Mouse (Mus musculus): ENCODE data around the gene Hs1bp3. TPM values are rescaled to one million over a fixed set of nuclear protein-coding genes. Genes with fewer than 3 reads are reported as not detected.

Hs1bp3 gene
- polyA plus RNA-seq, 1 experiment: 15.4 TPM

DNA sequence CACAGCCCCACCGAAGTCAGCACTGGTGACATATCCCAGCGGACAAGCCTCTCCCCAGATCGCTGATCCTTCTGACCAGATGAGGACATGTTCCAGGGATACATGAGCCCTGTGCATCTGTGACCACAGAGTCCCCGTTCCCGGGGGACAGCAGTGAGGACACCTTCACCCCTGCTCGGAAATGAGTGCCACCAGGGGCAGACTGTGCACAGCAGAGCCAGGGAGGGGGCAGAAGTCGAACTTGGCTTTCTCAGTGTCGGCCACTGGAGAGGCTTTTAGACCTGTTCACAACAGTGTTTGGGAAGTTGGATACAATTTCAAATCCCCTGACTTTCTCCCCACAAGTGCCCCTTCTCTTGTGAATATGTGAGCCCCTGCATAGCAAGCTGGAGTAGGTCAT, 23.7 kb upstream of the Hs1bp3 start:
- H3K27ac ChIP-seq (ENCODE audit: insufficient read depth, low read length): no peak overlapping the region
- no peak overlapping the region for H3K4me3 ChIP-seq (ENCODE audit: insufficient read depth, low read length)
- no peak for TF ChIP-seq CTCF (IDR thresholded peaks at IDR 0.05; ENCODE audit: extremely low read depth, insufficient read depth, low read length)
- TF ChIP-seq POLR2A (IDR thresholded peaks at IDR 0.05; ENCODE audit: extremely low read depth, insufficient read depth, low read length): no peak

DNA sequence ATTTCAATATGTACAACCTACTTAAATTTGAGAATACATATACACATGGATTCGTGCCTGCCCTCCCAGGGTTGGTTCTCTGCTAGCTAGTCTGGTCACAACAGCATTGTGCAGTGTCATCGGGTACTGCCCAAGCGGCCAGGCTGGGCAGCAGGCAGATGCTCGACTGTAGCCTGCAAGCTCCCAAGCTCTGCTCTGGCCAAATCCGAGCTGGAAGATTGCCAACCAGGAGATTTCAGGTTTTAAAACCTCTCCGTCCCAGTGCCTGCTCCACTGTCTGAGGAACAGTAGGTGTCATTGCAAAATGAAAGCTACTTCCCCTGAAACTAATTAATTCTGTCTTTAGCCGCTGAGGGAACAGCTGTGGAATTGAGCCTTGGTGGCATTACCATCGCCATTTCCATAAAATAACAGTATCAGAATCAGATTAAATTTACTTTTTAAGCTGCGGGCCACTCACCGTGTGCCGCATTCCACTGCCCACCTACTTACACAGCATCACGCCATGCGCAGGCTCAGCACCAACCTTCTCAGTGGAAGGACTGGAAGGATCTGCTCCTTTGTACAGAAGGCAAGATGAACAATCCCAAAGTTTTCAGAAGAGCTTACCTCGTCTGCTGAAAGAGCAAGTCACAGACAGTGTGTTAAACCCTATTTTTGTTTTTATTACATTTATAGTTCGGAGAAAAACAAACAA, 21.9 kb upstream of the Hs1bp3 start:
- no peak overlapping the region for H3K4me3 ChIP-seq (ENCODE audit: insufficient read depth, low read length)
- no peaks in the 10 kb centered on the region for H3K4me1 ChIP-seq (ENCODE audit: control insufficient read depth, insufficient read depth, low read length)
- no peak overlapping the region for H3K27ac ChIP-seq (ENCODE audit: insufficient read depth, low read length)
- TF ChIP-seq CTCF (IDR thresholded peaks at IDR 0.05; ENCODE audit: extremely low read depth, insufficient read depth, low read length) (no peak), POLR2A (IDR thresholded peaks at IDR 0.05; ENCODE audit: extremely low read depth, insufficient read depth, low read length) (no peak)

More for the DNA sequence above, 23.7 kb upstream of the Hs1bp3 start:
- no peaks in the 10 kb centered on the region for H3K4me1 ChIP-seq (ENCODE audit: control insufficient read depth, insufficient read depth, low read length)

DNA sequence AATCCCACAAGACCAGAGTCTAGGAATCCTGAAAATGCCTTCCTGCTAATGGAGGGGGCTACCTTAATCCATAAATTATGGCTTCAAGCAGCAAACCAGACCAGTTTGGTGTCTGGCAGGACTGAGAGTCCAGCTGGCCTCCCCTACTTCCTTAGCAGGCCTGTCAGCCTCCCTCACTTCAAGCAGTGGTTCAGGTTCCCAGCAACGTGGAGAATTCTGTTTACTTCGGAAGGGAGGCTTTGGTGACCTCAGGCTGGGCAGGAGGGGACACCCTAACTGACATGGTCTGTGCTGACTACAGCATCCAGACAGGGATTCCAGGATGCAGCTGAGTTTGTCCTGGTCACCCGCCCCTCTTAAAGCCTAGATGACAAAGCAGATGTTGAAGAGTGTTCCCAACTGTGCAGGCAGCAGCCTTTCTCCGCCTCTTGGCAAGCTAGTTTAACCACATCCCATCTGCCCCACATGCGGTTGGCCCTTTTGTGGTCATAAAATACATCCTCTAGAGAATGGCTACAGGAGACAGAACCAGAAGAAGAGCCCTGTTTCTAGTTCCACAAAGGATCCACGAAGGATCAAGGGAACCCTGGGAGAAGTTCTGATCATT, 17.8 kb upstream of the Hs1bp3 start:
- H3K4me1 ChIP-seq (ENCODE audit: control insufficient read depth, insufficient read depth, low read length): no peaks in the 10 kb centered on the region
- H3K27ac ChIP-seq (ENCODE audit: insufficient read depth, low read length): no peak overlapping the region
- no peak overlapping the region for H3K4me3 ChIP-seq (ENCODE audit: insufficient read depth, low read length)
- no peak for TF ChIP-seq CTCF (IDR thresholded peaks at IDR 0.05; ENCODE audit: extremely low read depth, insufficient read depth, low read length)
- no peak for TF ChIP-seq POLR2A (IDR thresholded peaks at IDR 0.05; ENCODE audit: extremely low read depth, insufficient read depth, low read length)

DNA sequence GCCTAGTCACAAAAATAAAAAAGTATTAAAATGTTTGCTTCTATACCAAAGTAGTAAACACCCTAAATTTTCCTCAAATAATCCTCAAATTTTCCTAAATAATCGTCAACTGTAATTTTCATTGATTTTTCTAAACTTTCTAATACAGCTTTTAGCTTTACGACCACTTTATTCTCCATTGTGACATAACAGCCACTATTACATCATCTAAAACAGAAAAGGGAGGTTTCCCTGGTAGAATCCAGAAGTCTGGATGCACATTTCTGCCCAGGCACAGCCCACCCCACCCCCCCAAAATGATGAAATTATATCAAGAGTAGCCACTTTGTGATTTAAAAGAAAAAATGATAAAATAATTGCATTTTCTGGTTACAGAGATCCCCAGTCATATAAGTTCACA, 17.1 kb upstream of the Hs1bp3 start:
- TF ChIP-seq POLR2A (IDR thresholded peaks at IDR 0.05; ENCODE audit: extremely low read depth, insufficient read depth, low read length): no peak
- no peak for TF ChIP-seq CTCF (IDR thresholded peaks at IDR 0.05; ENCODE audit: extremely low read depth, insufficient read depth, low read length)
- Histone ChIP-seq H3K4me1 (ENCODE audit: control insufficient read depth, insufficient read depth, low read length) (no peaks in the 10 kb centered on the region), H3K4me3 (ENCODE audit: insufficient read depth, low read length) (no peak overlapping the region), H3K27ac (ENCODE audit: insufficient read depth, low read length) (no peak overlapping the region)

DNA sequence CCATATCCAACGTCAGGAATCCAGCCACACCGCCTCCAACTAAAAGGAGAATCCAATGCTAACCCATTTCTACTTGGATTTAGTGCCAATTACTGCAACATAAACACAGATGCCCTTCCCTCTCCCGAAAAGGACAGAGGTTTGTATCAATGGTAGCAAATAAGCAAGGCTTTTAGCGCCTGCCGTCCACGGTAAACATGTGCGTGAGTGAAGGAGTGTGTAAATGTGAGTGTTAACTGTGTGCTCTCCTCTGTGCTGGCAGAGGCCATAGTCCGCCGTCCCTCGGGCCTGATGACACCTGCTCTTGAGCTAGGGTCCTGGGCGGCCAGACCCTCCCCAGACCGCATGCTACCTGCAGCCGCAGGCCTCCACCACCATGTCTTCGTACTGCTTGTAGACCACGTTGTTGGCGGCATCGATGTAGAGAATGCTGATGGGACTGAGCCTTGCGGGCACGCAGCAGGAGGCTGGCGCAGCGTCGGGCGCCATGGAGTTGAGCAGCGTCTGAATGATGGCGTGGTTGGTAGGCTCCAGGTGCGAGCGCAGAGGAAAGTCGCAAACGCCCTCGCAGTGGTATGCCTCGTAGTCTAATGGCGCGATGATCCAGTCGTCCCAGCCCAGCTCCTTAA, 15.5 kb upstream of the Hs1bp3 start:
- Histone ChIP-seq H3K27ac (ENCODE audit: insufficient read depth, low read length) (no peak overlapping the region), H3K4me1 (ENCODE audit: control insufficient read depth, insufficient read depth, low read length) (no peaks in the 10 kb centered on the region), H3K4me3 (ENCODE audit: insufficient read depth, low read length) (0 out of 2 replicates have a peak overlapping the region, but pooled peaks have one; percentile 16)
- TF ChIP-seq POLR2A (IDR thresholded peaks at IDR 0.05; ENCODE audit: extremely low read depth, insufficient read depth, low read length) (no peak), CTCF (IDR thresholded peaks at IDR 0.05; ENCODE audit: extremely low read depth, insufficient read depth, low read length) (no peak)

DNA sequence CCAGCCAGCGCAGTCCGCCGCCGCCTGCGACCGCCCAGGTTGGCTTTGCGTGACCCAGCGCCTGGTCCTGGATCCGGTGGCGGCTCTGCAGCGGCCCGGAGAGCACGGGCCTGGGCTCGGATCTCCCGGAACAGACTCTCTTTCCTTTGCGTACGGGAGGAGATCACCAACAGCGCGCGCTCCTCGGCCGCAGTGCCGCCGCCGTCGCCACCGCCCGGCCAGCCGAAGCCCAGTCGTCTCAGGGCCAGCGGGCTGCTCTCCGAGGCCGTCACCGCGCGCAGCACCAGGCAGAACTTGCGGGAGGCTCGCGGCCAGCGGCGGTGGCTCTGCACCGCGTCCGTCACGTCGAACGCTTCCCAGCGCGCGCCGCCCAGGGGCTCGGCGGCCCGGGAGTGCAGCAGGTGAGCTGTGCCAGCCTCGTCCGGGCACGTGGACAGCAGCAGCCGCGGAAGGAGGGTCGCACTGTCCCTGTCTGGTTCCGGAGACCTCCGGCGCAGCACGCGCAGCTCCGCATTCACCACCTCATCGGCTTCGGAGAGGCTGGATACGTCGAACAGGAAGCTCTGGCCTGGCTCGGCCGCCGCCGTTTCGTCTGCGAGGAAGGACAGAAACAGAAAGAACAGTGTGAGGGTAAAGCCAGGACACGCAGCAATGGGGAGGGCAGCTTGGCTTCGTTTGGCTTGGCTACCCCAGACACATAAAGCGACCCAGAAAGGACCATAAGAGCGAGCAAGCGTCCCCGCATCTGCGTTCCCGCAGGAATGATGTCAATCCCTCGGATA, 14.7 kb upstream of the Hs1bp3 start:
- TF ChIP-seq CTCF (IDR thresholded peaks at IDR 0.05; ENCODE audit: extremely low read depth, insufficient read depth, low read length) (no peak), POLR2A (IDR thresholded peaks at IDR 0.05; ENCODE audit: extremely low read depth, insufficient read depth, low read length) (no peak)
- no peak overlapping the region for H3K4me3 ChIP-seq (ENCODE audit: insufficient read depth, low read length)

DNA sequence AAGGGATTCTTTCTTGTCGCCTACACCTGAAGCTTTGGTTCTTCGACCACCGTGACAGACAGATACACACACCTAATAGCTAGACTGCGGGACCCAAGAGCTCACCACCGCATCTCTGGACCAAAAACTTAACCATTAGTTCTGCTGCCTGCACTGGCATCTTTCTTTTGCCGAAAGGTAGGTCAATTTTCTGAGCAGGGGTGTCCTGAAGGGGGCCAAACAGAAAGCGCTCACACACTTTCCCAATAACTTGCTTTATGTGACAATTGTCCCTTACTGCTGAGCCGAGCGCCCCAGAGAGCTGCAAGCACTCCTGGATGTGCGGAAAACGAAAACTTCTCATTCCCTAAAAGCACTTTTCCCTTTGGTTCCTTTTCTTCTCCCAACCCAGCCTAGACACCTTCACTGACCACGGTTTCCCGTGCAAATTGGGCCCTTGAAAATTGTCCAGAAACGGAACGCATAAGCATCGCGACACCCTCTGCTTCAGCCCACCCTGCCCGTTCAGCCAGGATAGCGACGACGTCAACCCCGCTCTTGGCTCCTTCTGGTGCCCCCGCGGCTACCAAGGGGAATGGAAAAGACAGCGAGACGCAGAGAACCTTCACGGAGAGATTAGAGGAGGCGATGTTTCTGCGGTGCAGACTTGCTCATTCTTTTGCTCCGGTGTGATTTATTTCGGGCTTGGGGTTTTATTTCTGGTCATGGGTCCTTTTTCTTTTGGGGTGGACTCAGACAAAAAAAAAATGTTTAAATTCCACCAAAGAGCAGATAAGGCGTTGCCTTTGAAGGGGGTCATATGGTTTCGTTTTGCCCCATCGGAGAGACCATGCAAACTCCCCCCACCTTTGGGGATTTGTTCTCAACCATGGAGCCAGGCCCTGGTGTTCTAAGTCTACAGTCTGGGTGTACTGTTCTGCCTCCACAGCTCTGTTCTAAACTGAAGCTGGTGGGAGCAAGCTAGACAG, 13.8 kb upstream of the Hs1bp3 start:
- Histone ChIP-seq H3K4me3 (ENCODE audit: insufficient read depth, low read length) (no peak overlapping the region), H3K4me1 (ENCODE audit: control insufficient read depth, insufficient read depth, low read length) (no peaks in the 10 kb centered on the region), H3K27ac (ENCODE audit: insufficient read depth, low read length) (no peak overlapping the region)
- TF ChIP-seq CTCF (IDR thresholded peaks at IDR 0.05; ENCODE audit: extremely low read depth, insufficient read depth, low read length) (no peak), POLR2A (IDR thresholded peaks at IDR 0.05; ENCODE audit: extremely low read depth, insufficient read depth, low read length) (no peak)

More for the DNA sequence above, 14.7 kb upstream of the Hs1bp3 start:
- Histone ChIP-seq H3K27ac (ENCODE audit: insufficient read depth, low read length) (no peak overlapping the region), H3K4me1 (ENCODE audit: control insufficient read depth, insufficient read depth, low read length) (no peaks in the 10 kb centered on the region)

DNA sequence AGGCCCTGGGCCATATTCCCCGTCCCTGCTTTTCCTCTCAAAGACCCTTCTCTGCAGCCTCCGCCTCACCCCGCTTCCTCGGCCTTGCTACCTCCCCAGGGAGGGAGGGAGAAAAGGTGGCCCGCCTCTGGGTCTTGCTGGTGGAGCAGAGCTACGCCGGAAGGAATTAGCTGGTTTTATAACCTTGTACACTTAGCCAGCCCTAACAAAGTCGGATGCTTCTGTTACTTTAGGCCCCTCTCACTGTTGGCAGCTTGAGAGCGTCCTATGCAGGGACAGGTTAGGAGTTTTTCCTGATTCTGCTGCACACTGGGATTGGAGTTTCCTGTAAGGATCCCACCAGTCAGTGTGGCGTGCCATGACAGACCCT, 13.1 kb upstream of the Hs1bp3 start:
- Histone ChIP-seq H3K27ac (ENCODE audit: insufficient read depth, low read length) (no peak overlapping the region), H3K4me3 (ENCODE audit: insufficient read depth, low read length) (no peak overlapping the region), H3K4me1 (ENCODE audit: control insufficient read depth, insufficient read depth, low read length) (no peaks in the 10 kb centered on the region)
- no peak for TF ChIP-seq CTCF (IDR thresholded peaks at IDR 0.05; ENCODE audit: extremely low read depth, insufficient read depth, low read length)
- no peak for TF ChIP-seq POLR2A (IDR thresholded peaks at IDR 0.05; ENCODE audit: extremely low read depth, insufficient read depth, low read length)

Measured in cortical plate, adult 2 months (tissue).